Mouse (Mus musculus): Measurements from ENCODE around the gene Cbl. TPM values are rescaled to one million over a fixed set of nuclear protein-coding genes. Genes with fewer than 3 reads are reported as not detected.

Gene Cbl
- polyA plus RNA-seq, 1 experiment from 2014 or later: 16.4 TPM

- H3K9ac ChIP-seq (replicated peaks; ENCODE audit: low read length): no peak overlapping the region; the same call in 1 of the 2 replicates
- no peaks in the 10 kb centered on the region for H3K9me3 ChIP-seq (replicated peaks; ENCODE audit: control insufficient read depth, low read length)
- H3K27me3 ChIP-seq (ENCODE audit: control insufficient read depth, insufficient read depth, low read length): no peaks in the 10 kb centered on the region
- H3K4me2 ChIP-seq (ENCODE audit: low read depth, low read length): no peak overlapping the region
- no peak overlapping the region for H3K27ac ChIP-seq (replicated peaks; ENCODE audit: low read depth, low read length)
- no peak for DNase-seq (ENCODE audit: low spot score)
- no peak for ATAC-seq (replicated peaks; ENCODE audit: insufficient number of reproducible peaks, low FRiP score, low TSS enrichment, low read depth)
- no peaks in the 10 kb centered on the region for H3K4me1 ChIP-seq (ENCODE audit: control insufficient read depth, insufficient read depth, low read length)
- WGBS: 74% methylated on average over 8 of the region's 8 CpGs
- no peaks in the 10 kb centered on the region for H3K36me3 ChIP-seq (replicated peaks; ENCODE audit: control insufficient read depth, insufficient read depth, low read depth, low read length)
- H3K4me3 ChIP-seq (ENCODE audit: low read depth, low read length): no peak overlapping the region
These were observed 32.8 kb upstream of the Cbl start for GRCm38 (mm10) chr9:44266478-44267226.

- no peaks in the 10 kb centered on the region for H3K9me3 ChIP-seq (replicated peaks; ENCODE audit: control insufficient read depth, low read length)
- H3K36me3 ChIP-seq (replicated peaks; ENCODE audit: control insufficient read depth, insufficient read depth, low read depth, low read length): no peaks in the 10 kb centered on the region
- H3K4me1 ChIP-seq (ENCODE audit: control insufficient read depth, insufficient read depth, low read length): no peaks in the 10 kb centered on the region
- no peak overlapping the region for H3K27ac ChIP-seq (replicated peaks; ENCODE audit: low read depth, low read length)
- H3K4me2 ChIP-seq (ENCODE audit: low read depth, low read length): no peak overlapping the region
- H3K4me3 ChIP-seq (ENCODE audit: low read depth, low read length): no peak overlapping the region
- H3K27me3 ChIP-seq (ENCODE audit: control insufficient read depth, insufficient read depth, low read length): no peaks in the 10 kb centered on the region
- no peak for DNase-seq (ENCODE audit: low spot score)
- 84% methylated on average over 14 of the region's 14 CpGs for WGBS
- no peak for ATAC-seq (replicated peaks; ENCODE audit: insufficient number of reproducible peaks, low FRiP score, low TSS enrichment, low read depth)
- no peak overlapping the region for H3K9ac ChIP-seq (replicated peaks; ENCODE audit: low read length)
These were observed 27.5 kb upstream of the Cbl start for GRCm38 (mm10) chr9:44261388-44261787.

GRCm38 (mm10) chr9:44259014-44259413 is 25.2 kb upstream of the Cbl start:
- no peak overlapping the region for H3K4me2 ChIP-seq (ENCODE audit: low read depth, low read length)
- H3K36me3 ChIP-seq (replicated peaks; ENCODE audit: control insufficient read depth, insufficient read depth, low read depth, low read length): no peaks in the 10 kb centered on the region
- H3K9me3 ChIP-seq (replicated peaks; ENCODE audit: control insufficient read depth, low read length): no peaks in the 10 kb centered on the region
- ATAC-seq (replicated peaks; ENCODE audit: insufficient number of reproducible peaks, low FRiP score, low TSS enrichment, low read depth) (no peak), DNase-seq (ENCODE audit: low spot score) (no peak)
- H3K27ac ChIP-seq (replicated peaks; ENCODE audit: low read depth, low read length): no peak overlapping the region
- H3K4me3 ChIP-seq (ENCODE audit: low read depth, low read length): no peak overlapping the region
- no peaks in the 10 kb centered on the region for H3K27me3 ChIP-seq (ENCODE audit: control insufficient read depth, insufficient read depth, low read length)
- no peak overlapping the region for H3K9ac ChIP-seq (replicated peaks; ENCODE audit: low read length)
- 78% methylated on average over 10 of the region's 10 CpGs for WGBS
- H3K4me1 ChIP-seq (ENCODE audit: control insufficient read depth, insufficient read depth, low read length): peaks cover 2% of the 10 kb centered on the region; the same call in 1 of the 2 replicates

DNA sequence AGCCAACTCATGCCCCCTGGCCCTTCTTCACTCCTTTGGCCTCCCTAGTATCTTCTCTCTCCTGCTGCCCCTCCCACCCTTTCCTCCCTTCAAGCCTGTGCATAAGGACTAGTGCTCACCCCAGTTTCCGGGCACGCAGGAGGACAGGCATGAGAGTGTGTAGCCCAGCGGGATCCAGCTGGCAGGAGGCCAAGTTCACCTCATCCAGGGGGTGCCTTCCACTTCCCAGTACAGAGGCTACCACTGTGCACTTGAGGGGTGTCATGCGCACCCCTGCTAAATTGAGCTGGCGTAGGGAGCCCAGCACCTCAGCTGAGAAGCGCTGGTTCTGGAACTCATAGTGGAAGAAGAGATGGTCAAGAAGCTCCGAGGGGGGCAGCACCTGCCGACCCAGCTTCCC is 22.4 kb upstream of the Cbl start:
- WGBS: 85% methylated on average over 8 of the region's 8 CpGs
- H3K27ac ChIP-seq (replicated peaks; ENCODE audit: low read depth, low read length): no peak overlapping the region
- H3K9ac ChIP-seq (replicated peaks; ENCODE audit: low read length): no peak overlapping the region
- ATAC-seq (replicated peaks; ENCODE audit: insufficient number of reproducible peaks, low FRiP score, low TSS enrichment, low read depth) (no peak), DNase-seq (ENCODE audit: low spot score) (no peak)
- no peak overlapping the region for H3K4me3 ChIP-seq (ENCODE audit: low read depth, low read length)
- H3K27me3 ChIP-seq (ENCODE audit: control insufficient read depth, insufficient read depth, low read length): no peaks in the 10 kb centered on the region
- no peaks in the 10 kb centered on the region for H3K36me3 ChIP-seq (replicated peaks; ENCODE audit: control insufficient read depth, insufficient read depth, low read depth, low read length)
- H3K4me1 ChIP-seq (ENCODE audit: control insufficient read depth, insufficient read depth, low read length): peaks cover 2% of the 10 kb centered on the region; the same call in 1 of the 2 replicates
- no peaks in the 10 kb centered on the region for H3K9me3 ChIP-seq (replicated peaks; ENCODE audit: control insufficient read depth, low read length)
- H3K4me2 ChIP-seq (ENCODE audit: low read depth, low read length): no peak overlapping the region

DNA sequence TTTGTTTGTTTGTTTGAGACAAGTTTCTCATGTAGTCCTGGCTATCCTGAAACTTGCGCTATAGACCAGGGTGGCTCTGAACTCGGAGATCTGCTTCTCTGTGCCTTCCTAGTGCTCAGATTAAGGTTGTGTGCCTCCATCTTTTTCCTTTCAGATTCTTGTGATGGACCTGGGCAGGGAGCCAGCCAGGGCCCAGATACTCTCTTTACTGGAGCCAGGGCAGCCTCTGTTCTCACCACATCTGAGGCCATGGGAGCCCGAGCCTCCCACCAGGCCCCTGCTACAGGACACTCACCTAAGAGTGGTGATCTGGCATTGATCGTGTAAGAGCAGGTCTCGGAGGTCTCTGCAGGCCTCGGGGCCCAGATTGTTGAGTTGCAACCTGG is 21.3 kb upstream of the Cbl start:
- H3K36me3 ChIP-seq (replicated peaks; ENCODE audit: control insufficient read depth, insufficient read depth, low read depth, low read length): no peaks in the 10 kb centered on the region
- ATAC-seq (replicated peaks; ENCODE audit: insufficient number of reproducible peaks, low FRiP score, low TSS enrichment, low read depth) (no peak), DNase-seq (ENCODE audit: low spot score) (no peak)
- H3K9me3 ChIP-seq (replicated peaks; ENCODE audit: control insufficient read depth, low read length): no peaks in the 10 kb centered on the region
- no peaks in the 10 kb centered on the region for H3K27me3 ChIP-seq (ENCODE audit: control insufficient read depth, insufficient read depth, low read length)
- no peak overlapping the region for H3K27ac ChIP-seq (replicated peaks; ENCODE audit: low read depth, low read length)
- H3K4me3 ChIP-seq (ENCODE audit: low read depth, low read length): no peak overlapping the region
- 60% methylated on average over 6 of the region's 6 CpGs for WGBS
- H3K4me2 ChIP-seq (ENCODE audit: low read depth, low read length): no peak overlapping the region
- H3K9ac ChIP-seq (replicated peaks; ENCODE audit: low read length): no peak overlapping the region
- peaks cover 2% of the 10 kb centered on the region; the same call in 1 of the 2 replicates for H3K4me1 ChIP-seq (ENCODE audit: control insufficient read depth, insufficient read depth, low read length)

DNA sequence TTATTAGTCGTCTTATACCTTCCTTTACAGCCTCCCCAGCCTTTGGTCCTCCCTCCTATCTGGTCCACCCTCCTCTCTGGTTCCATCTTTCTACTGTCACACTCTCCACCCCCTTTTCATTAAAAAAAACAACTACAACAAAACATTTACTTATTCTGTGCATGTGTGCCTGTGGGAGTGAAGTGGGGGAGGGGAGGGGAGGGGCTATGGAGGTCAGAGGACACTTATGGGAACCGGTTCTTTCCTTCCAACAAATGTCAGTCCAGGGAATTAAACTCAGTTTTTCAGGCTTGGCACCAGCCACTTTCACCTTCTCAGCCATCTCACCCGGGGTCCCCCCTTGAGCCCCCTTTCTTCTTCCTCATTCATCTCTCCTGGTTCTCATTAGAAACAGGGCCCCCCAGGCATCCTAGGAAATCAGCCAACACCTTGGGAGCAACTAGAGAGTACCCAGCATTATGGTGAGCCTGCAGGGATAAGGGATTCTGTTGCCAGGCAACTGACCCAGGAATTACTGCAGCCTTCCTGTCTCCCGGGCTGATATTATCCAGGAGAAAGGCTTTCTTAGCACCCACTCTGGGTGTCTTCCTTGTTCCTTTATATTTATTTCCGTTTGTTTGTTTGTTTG is 20.8 kb upstream of the Cbl start:
- Histone ChIP-seq H3K9ac (replicated peaks; ENCODE audit: low read length) (no peak overlapping the region), H3K27me3 (ENCODE audit: control insufficient read depth, insufficient read depth, low read length) (no peaks in the 10 kb centered on the region), H3K4me2 (ENCODE audit: low read depth, low read length) (no peak overlapping the region), H3K9me3 (replicated peaks; ENCODE audit: control insufficient read depth, low read length) (no peaks in the 10 kb centered on the region), H3K27ac (replicated peaks; ENCODE audit: low read depth, low read length) (no peak overlapping the region), H3K36me3 (replicated peaks; ENCODE audit: control insufficient read depth, insufficient read depth, low read depth, low read length) (no peaks in the 10 kb centered on the region), H3K4me3 (ENCODE audit: low read depth, low read length) (no peak overlapping the region), H3K4me1 (ENCODE audit: control insufficient read depth, insufficient read depth, low read length) (peaks cover 2% of the 10 kb centered on the region; the same call in 1 of the 2 replicates)
- DNase-seq (ENCODE audit: low spot score): peak; percentile 41
- WGBS: 5% methylated on average over 5 of the region's 5 CpGs
- no peak for ATAC-seq (replicated peaks; ENCODE audit: insufficient number of reproducible peaks, low FRiP score, low TSS enrichment, low read depth)

- H3K4me1 ChIP-seq (ENCODE audit: control insufficient read depth, insufficient read depth, low read length): peaks cover 2% of the 10 kb centered on the region; the same call in 1 of the 2 replicates
- H3K27me3 ChIP-seq (ENCODE audit: control insufficient read depth, insufficient read depth, low read length): no peaks in the 10 kb centered on the region
- H3K9ac ChIP-seq (replicated peaks; ENCODE audit: low read length): no peak overlapping the region
- no peak for ATAC-seq (replicated peaks; ENCODE audit: insufficient number of reproducible peaks, low FRiP score, low TSS enrichment, low read depth)
- no peak overlapping the region for H3K4me3 ChIP-seq (ENCODE audit: low read depth, low read length)
- DNase-seq (ENCODE audit: low spot score): no peak
- H3K27ac ChIP-seq (replicated peaks; ENCODE audit: low read depth, low read length): no peak overlapping the region
- no peaks in the 10 kb centered on the region for H3K9me3 ChIP-seq (replicated peaks; ENCODE audit: control insufficient read depth, low read length)
- WGBS: 81% methylated on average over 6 of the region's 6 CpGs
- no peak overlapping the region for H3K4me2 ChIP-seq (ENCODE audit: low read depth, low read length)
- no peaks in the 10 kb centered on the region for H3K36me3 ChIP-seq (replicated peaks; ENCODE audit: control insufficient read depth, insufficient read depth, low read depth, low read length)
These were observed 19.6 kb upstream of the Cbl start for GRCm38 (mm10) chr9:44253441-44253840.

DNA sequence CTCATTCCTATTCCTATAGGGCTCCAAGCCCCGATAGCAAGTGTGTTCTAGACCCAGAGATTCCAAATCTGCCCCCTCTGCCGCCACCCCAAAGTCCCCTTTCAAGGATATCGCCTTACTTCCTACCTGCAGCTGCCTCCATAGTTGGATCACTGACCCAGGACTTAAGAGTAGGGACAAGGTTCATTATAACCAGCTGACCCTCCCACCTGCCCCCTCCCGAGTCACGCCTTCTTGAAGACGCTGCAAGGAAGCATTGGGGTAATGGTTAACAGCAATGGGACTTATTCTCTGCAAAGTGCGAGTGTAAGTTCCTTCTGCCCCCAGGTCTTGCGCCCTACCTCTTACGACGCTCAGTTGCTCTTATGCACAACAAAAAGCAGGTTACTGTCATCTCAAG is 17.5 kb upstream of the Cbl start, which contains the start of gene Pdzd3:
TSS of gene Pdzd3 (minus strand) at position 158 of the 400 bp plus-strand sequence.
- no peak for ATAC-seq (replicated peaks; ENCODE audit: insufficient number of reproducible peaks, low FRiP score, low TSS enrichment, low read depth)
- Histone ChIP-seq H3K27me3 (ENCODE audit: control insufficient read depth, insufficient read depth, low read length) (no peaks in the 10 kb centered on the region), H3K9me3 (replicated peaks; ENCODE audit: control insufficient read depth, low read length) (no peaks in the 10 kb centered on the region), H3K36me3 (replicated peaks; ENCODE audit: control insufficient read depth, insufficient read depth, low read depth, low read length) (no peaks in the 10 kb centered on the region), H3K4me1 (ENCODE audit: control insufficient read depth, insufficient read depth, low read length) (peaks cover 2% of the 10 kb centered on the region; the same call in 1 of the 2 replicates), H3K9ac (replicated peaks; ENCODE audit: low read length) (no peak within 1 kb of the TSS), H3K27ac (replicated peaks; ENCODE audit: low read depth, low read length) (no peak within 1 kb of the TSS), H3K4me3 (ENCODE audit: low read depth, low read length) (no peak within 1 kb of the TSS), H3K4me2 (ENCODE audit: low read depth, low read length) (no peak within 1 kb of the TSS)
- 84% methylated on average over 10 of the region's 10 CpGs for WGBS
- no peak for DNase-seq (ENCODE audit: low spot score)

All from embryonic facial prominence, embryonic 11.5 days (tissue).